Mouse (Mus musculus): Measurements from ENCODE around the gene Irgq. TPM values are rescaled to one million over a fixed set of nuclear protein-coding genes. Genes with fewer than 3 reads are reported as not detected.

The Irgq gene
- polyA plus RNA-seq (2014; fragmentation: Illumina TruSeq; extraction: RNeasy Lipid Tissue Mini Kit (QIAGEN cat#74804); ENCODE audit: low read depth, low replicate concordance) = 12.9 TPM

GRCm38 (mm10) chr7:24530062-24530931 is at the start of gene Irgq:
Gene Irgq (plus strand): TSS chr7:24530689.

DNA sequence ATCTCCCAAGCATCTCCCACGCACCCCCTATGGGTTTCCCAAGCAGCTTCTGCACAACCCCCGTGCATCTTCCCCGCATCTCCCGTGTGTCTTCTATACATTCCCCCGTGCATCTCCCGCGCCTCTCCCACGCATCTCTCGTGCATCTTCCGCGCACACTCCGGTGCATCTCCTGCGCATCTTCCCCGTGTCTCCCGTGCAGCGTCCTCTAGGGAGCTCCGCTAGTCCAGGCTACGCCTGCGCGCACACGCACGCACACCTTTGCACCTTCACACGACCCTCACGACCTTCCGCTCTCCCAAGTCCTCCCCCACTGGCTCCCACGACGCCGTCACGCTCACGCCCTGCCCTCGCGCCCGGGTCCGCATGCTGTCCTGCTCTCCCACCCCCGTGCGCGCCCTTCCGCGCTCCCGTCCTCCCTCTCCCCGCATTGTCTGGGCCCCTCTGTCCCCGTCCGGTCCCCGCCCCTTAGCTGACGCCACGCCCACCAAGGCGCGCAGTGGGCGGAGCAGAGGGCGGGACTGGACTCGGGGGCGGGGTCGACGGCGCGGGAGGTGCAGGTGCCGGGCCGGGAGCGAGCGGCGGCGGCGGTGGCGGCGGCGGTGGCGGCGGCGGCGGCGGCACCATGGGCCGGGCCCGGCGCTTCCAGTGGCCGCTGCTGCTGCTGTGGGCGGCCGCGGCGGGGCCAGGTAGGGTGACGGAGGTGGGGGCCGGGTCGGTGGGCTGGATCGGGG is 48.8 kb upstream of the Irgq start, which contains the start of gene Cadm4:
Cadm4 (plus strand) TSS at position 550 of the 734 bp plus-strand sequence.

GRCm38 (mm10) chr7:24506838-24507725 is 23.4 kb upstream of the Irgq start, which contains the start of gene Zfp428:
Gene Zfp428 (plus strand): TSS chr7:24507006.

DNA sequence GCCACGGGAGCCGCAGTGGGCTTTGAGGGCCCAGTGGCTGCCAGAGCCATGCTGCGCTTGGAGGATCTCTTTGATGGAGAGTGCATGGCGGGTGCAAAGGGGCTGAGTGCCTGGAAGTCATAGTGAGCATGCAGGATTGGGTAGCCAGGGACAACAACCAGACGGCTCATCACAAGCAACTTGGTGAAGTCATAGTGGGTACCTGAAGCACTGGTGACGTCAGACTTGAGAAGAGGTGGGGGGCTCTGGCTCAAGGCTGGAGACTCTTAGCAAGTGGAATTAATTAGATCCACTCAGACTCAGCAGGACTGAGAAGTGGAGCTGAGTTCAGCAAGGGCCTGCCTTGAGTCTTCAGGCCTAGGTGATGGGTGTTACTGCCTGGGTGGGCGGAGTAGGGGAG is 18.1 kb upstream of the Irgq start, which contains the start of gene AC161166.1:
AC161166.1 (minus strand) TSS at position 101 of the 400 bp plus-strand sequence.

GRCm38 (mm10) chr7:24546068-24546614 is 15.7 kb downstream of the Irgq start, which contains the start of the genes Pinlyp and Xrcc1:
Gene Pinlyp (minus strand): TSS chr7:24546118.
Gene Xrcc1 (plus strand): TSS chr7:24546289.

GRCm38 (mm10) chr7:24587330-24588105 is 57.0 kb downstream of the Irgq start, which contains the start of the genes Ethe1 and Zfp575:
Gene Ethe1 (plus strand): TSS chr7:24587543.
Gene Zfp575 (minus strand): TSS chr7:24587641.

Other genes starting within 250 kb of the Irgq start
- gene Zfp61, start 229.5 kb upstream of the Irgq start, polyA plus RNA-seq (2014; fragmentation: Illumina TruSeq; extraction: RNeasy Lipid Tissue Mini Kit (QIAGEN cat#74804); ENCODE audit: low read depth, low replicate concordance) = 3.4 TPM
- gene Zfp94, start 214.0 kb upstream of the Irgq start, polyA plus RNA-seq (2014; fragmentation: Illumina TruSeq; extraction: RNeasy Lipid Tissue Mini Kit (QIAGEN cat#74804); ENCODE audit: low read depth, low replicate concordance) = 3.9 TPM
- gene Tescl, start 196.8 kb upstream of the Irgq start, polyA plus RNA-seq (2014; fragmentation: Illumina TruSeq; extraction: RNeasy Lipid Tissue Mini Kit (QIAGEN cat#74804); ENCODE audit: low read depth, low replicate concordance) = not detected
- not detected for gene Lypd5, start 181.5 kb upstream of the Irgq start, polyA plus RNA-seq (2014; fragmentation: Illumina TruSeq; extraction: RNeasy Lipid Tissue Mini Kit (QIAGEN cat#74804); ENCODE audit: low read depth, low replicate concordance)
- gene Kcnn4, start 160.4 kb upstream of the Irgq start, polyA plus RNA-seq (2014; fragmentation: Illumina TruSeq; extraction: RNeasy Lipid Tissue Mini Kit (QIAGEN cat#74804); ENCODE audit: low read depth, low replicate concordance) = 0.47 TPM
- 12.3 TPM for gene Smg9, start 131.1 kb upstream of the Irgq start, polyA plus RNA-seq (2014; fragmentation: Illumina TruSeq; extraction: RNeasy Lipid Tissue Mini Kit (QIAGEN cat#74804); ENCODE audit: low read depth, low replicate concordance)
- gene Irgc1, start 78.4 kb upstream of the Irgq start, polyA plus RNA-seq (2014; fragmentation: Illumina TruSeq; extraction: RNeasy Lipid Tissue Mini Kit (QIAGEN cat#74804); ENCODE audit: low read depth, low replicate concordance) = not detected
- 4.3 TPM for gene Plaur, start 68.2 kb upstream of the Irgq start, polyA plus RNA-seq (2014; fragmentation: Illumina TruSeq; extraction: RNeasy Lipid Tissue Mini Kit (QIAGEN cat#74804); ENCODE audit: low read depth, low replicate concordance)
- 12.1 TPM for gene Cadm4, start 48.7 kb upstream of the Irgq start, polyA plus RNA-seq (2014; fragmentation: Illumina TruSeq; extraction: RNeasy Lipid Tissue Mini Kit (QIAGEN cat#74804); ENCODE audit: low read depth, low replicate concordance)
- 12.5 TPM for gene Zfp428, start 23.7 kb upstream of the Irgq start, polyA plus RNA-seq (2014; fragmentation: Illumina TruSeq; extraction: RNeasy Lipid Tissue Mini Kit (QIAGEN cat#74804); ENCODE audit: low read depth, low replicate concordance)
- not detected for gene AC161166.1, start 18.2 kb upstream of the Irgq start, polyA plus RNA-seq (2014; fragmentation: Illumina TruSeq; extraction: RNeasy Lipid Tissue Mini Kit (QIAGEN cat#74804); ENCODE audit: low read depth, low replicate concordance)
- not detected for gene Pinlyp, start 15.4 kb downstream of the Irgq start, polyA plus RNA-seq (2014; fragmentation: Illumina TruSeq; extraction: RNeasy Lipid Tissue Mini Kit (QIAGEN cat#74804); ENCODE audit: low read depth, low replicate concordance)
- 29.0 TPM for gene Xrcc1, start 15.6 kb downstream of the Irgq start, polyA plus RNA-seq (2014; fragmentation: Illumina TruSeq; extraction: RNeasy Lipid Tissue Mini Kit (QIAGEN cat#74804); ENCODE audit: low read depth, low replicate concordance)
- 32.6 TPM for gene Ethe1, start 56.9 kb downstream of the Irgq start, polyA plus RNA-seq (2014; fragmentation: Illumina TruSeq; extraction: RNeasy Lipid Tissue Mini Kit (QIAGEN cat#74804); ENCODE audit: low read depth, low replicate concordance)
- gene Zfp575, start 57.0 kb downstream of the Irgq start, polyA plus RNA-seq (2014; fragmentation: Illumina TruSeq; extraction: RNeasy Lipid Tissue Mini Kit (QIAGEN cat#74804); ENCODE audit: low read depth, low replicate concordance) = not detected
- not detected for gene Phldb3, start 80.1 kb downstream of the Irgq start, polyA plus RNA-seq (2014; fragmentation: Illumina TruSeq; extraction: RNeasy Lipid Tissue Mini Kit (QIAGEN cat#74804); ENCODE audit: low read depth, low replicate concordance)
- gene Lypd3, start 105.9 kb downstream of the Irgq start, polyA plus RNA-seq (2014; fragmentation: Illumina TruSeq; extraction: RNeasy Lipid Tissue Mini Kit (QIAGEN cat#74804); ENCODE audit: low read depth, low replicate concordance) = not detected
- not detected for gene Tex101, start 146.0 kb downstream of the Irgq start, polyA plus RNA-seq (2014; fragmentation: Illumina TruSeq; extraction: RNeasy Lipid Tissue Mini Kit (QIAGEN cat#74804); ENCODE audit: low read depth, low replicate concordance)
- gene BC049730, start 178.6 kb downstream of the Irgq start, polyA plus RNA-seq (2014; fragmentation: Illumina TruSeq; extraction: RNeasy Lipid Tissue Mini Kit (QIAGEN cat#74804); ENCODE audit: low read depth, low replicate concordance) = not detected
- not detected for gene Gm4763, start 196.2 kb downstream of the Irgq start, polyA plus RNA-seq (2014; fragmentation: Illumina TruSeq; extraction: RNeasy Lipid Tissue Mini Kit (QIAGEN cat#74804); ENCODE audit: low read depth, low replicate concordance)
- not detected for gene Cd177, start 229.6 kb downstream of the Irgq start, polyA plus RNA-seq (2014; fragmentation: Illumina TruSeq; extraction: RNeasy Lipid Tissue Mini Kit (QIAGEN cat#74804); ENCODE audit: low read depth, low replicate concordance)
- gene Ceacam10, start 246.5 kb downstream of the Irgq start, polyA plus RNA-seq (2014; fragmentation: Illumina TruSeq; extraction: RNeasy Lipid Tissue Mini Kit (QIAGEN cat#74804); ENCODE audit: low read depth, low replicate concordance) = not detected

All from heart, adult 10 weeks (tissue).